Mouse (Mus musculus): Measurements from ENCODE around the gene Coa3.

DNA sequence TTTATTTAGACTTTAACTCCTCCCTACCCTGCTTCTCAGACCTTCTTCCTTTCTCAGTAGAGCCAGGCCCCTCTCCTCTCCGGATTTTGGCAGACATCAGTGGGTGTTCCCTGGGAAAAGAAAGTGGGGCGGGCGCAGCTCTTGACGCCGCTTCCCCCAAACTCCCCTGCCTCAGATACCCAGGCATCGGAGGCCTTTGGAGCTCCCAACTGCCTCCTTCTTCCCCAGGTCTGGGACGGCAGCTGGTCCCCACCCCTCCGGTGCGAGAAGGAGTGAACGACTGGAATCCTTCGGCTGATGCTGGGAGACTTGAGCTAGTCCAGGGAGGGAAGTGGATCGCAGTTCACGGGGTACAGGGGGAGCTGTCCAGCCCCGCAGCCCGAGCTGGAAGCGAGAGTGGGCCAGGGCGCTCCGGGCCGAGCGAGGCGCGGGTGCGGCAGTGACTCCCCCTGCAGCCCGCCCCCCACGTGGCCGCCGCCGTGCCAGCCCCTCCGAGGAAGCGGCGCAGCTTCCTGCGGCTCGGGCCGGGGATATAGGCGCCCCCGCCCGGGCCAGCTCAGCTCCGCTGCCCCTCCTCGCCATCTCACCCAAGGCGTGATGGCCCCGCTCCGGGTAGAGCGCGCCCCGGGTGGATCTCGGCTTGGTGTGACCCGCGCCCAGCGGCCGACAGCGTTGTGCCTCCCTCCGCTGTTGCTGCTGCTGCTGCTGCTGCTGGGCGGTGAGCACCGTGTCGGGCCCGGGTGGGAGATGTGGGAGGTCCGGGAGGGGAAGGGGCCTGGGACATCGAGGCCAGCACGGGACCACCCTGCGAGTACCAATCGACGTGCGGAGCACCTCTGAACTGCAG lies 32.8 kb downstream of the Coa3 start, which contains the start of gene Ramp2:
- TF ChIP-seq CHD2 (IDR thresholded peaks at IDR 0.05; ENCODE audit: low read length) (no peak), CTCF (IDR thresholded peaks at IDR 0.05 in 2 of 3, conservative IDR thresholded peaks at IDR 0.05 in 1 of 3; ENCODE audit: control insufficient read depth in 1 of 3, insufficient read depth in 1 of 3, low read depth in 2 of 3, low read length in 3 of 3, poor library complexity in 1 of 3, severe bottlenecking in 1 of 3) (no peak), MAFK (IDR thresholded peaks at IDR 0.05; ENCODE audit: borderline replicate concordance, low read depth, low read length) (no peak), MAX (IDR thresholded peaks at IDR 0.05; ENCODE audit: low read length) (no peak), USF1 (IDR thresholded peaks at IDR 0.05; ENCODE audit: low read depth, low read length) (no peak), HCFC1 (IDR thresholded peaks at IDR 0.05; ENCODE audit: low read depth, low read length) (no peak), ZNF384 (IDR thresholded peaks at IDR 0.05; ENCODE audit: low read depth, low read length) (no peak), TBP (IDR thresholded peaks at IDR 0.05; ENCODE audit: low read depth, low read length) (no peak), EP300 (IDR thresholded peaks at IDR 0.05; ENCODE audit: low read depth in 1 of 2, low read length in 2 of 2) (no peak)

Data from MEL (cell line).